ENCODE assay signal across 8 mouse cellular contexts in the genomic region with DNA sequence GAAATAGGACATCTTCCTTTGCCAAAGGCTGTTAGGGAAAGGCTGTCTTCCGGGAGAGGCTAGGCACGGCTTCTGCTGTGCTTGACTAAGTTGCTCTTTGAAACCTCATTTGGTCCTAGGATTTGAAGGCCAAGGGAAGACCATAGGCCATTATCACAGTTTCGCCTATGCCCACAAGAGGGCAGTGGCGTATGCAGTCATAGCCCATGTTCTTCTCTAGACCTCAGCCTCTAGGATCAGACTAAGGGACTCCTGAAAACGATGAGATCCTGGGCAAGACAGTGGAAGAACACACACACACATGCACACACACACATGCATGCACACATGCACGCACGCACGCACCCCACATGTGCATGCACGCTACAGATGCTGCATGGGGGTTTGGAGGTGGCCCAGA.
A peak's percentile ranks its signal among the peaks of the same experiment; 100 is the strongest.
DNase-seq lines count a peak whose midpoint lies in the region; ATAC-seq and TF ChIP-seq lines count a peak whose summit lies in the region.

No protein-coding gene starts in this region.

- no peaks in the 10 kb centered on the region for H3K4me1 ChIP-seq in embryonic facial prominence, embryonic 11.5 days (ENCODE audit: control insufficient read depth, insufficient read depth, low read length)
- H3K4me1 ChIP-seq in kidney, embryonic 16.5 days (ENCODE audit: insufficient read depth, low read length) = peaks cover 10% of the 10 kb centered on the region
- H3K4me1 ChIP-seq in liver, adult 2 months (ENCODE audit: control insufficient read depth, insufficient read depth, low read length) = no peaks in the 10 kb centered on the region

- H3K79me2 ChIP-seq in liver, adult 2 months (ENCODE audit: control insufficient read depth, insufficient read depth, low read length) = no peaks in the 10 kb centered on the region

- 45% methylated on average over 9 of the region's 9 CpGs for WGBS in embryonic facial prominence, embryonic 11.5 days
- 35% methylated on average over 9 of the region's 9 CpGs for WGBS in kidney, embryonic 16.5 days
- 35% methylated on average over 9 of the region's 9 CpGs for WGBS in liver, adult 2 months

- no peaks in the 10 kb centered on the region for H3K9me3 ChIP-seq in embryonic facial prominence, embryonic 11.5 days (replicated peaks; ENCODE audit: control insufficient read depth, low read length)
- no peaks in the 10 kb centered on the region for H3K9me3 ChIP-seq in kidney, embryonic 16.5 days (ENCODE audit: low read length)

- no peak overlapping the region for H3K9ac ChIP-seq in embryonic facial prominence, embryonic 11.5 days (replicated peaks; ENCODE audit: low read length)
- no peak overlapping the region for H3K9ac ChIP-seq in kidney, embryonic 16.5 days (replicated peaks; ENCODE audit: low read length)
- no peak overlapping the region for H3K9ac ChIP-seq in liver, adult 2 months (ENCODE audit: low read depth, low read length)

- TF ChIP-seq POLR2A in liver, adult 2 months (IDR thresholded peaks at IDR 0.05; ENCODE audit: extremely low read depth, insufficient read depth, low read length) = no peak

- H3K4me3 ChIP-seq in embryonic facial prominence, embryonic 11.5 days (ENCODE audit: low read depth, low read length) = no peak overlapping the region
- H3K4me3 ChIP-seq in kidney, embryonic 16.5 days (ENCODE audit: low read length) = no peak overlapping the region
- H3K4me3 ChIP-seq in liver, adult 2 months (ENCODE audit: insufficient read depth, low read depth, low read length) = no peak overlapping the region

- ATAC-seq in embryonic facial prominence, embryonic 11.5 days (replicated peaks; ENCODE audit: insufficient number of reproducible peaks, low FRiP score, low TSS enrichment, low read depth) = peak; percentile 49
- peak; percentile 80 for ATAC-seq in kidney, embryonic 16.5 days (ENCODE audit: low FRiP score, low TSS enrichment)

- no peaks in the 10 kb centered on the region for H3K36me3 ChIP-seq in embryonic facial prominence, embryonic 11.5 days (replicated peaks; ENCODE audit: control insufficient read depth, insufficient read depth, low read depth, low read length)
- H3K36me3 ChIP-seq in kidney, embryonic 16.5 days (ENCODE audit: insufficient read depth, low read length) = no peaks in the 10 kb centered on the region
- H3K36me3 ChIP-seq in liver, adult 2 months (ENCODE audit: control insufficient read depth, insufficient read depth, low read length) = no peaks in the 10 kb centered on the region
- no peaks in the 10 kb centered on the region for H3K36me3 ChIP-seq in splenic B cell, adult 2 months (ENCODE audit: control insufficient read depth, insufficient read depth, low read length, poor library complexity, severe bottlenecking)

- DNase-seq in A20 (ENCODE audit: low read depth, low spot score) = peak; percentile 65
- peak; percentile 82 for DNase-seq in adrenal gland, postnatal 14 days
- DNase-seq in embryonic facial prominence, embryonic 11.5 days (ENCODE audit: low spot score) = peak; percentile 81
- peak; percentile 52 to 71 for DNase-seq in heart, adult 9 months (ENCODE audit: low spot score in 2 of 2)
- DNase-seq in liver, adult 2 months (ENCODE audit: extremely low read depth, low read depth, low spot score) = peak; percentile 59
- DNase-seq in naive thymus-derived CD4-positive, alpha-beta T cell, adult 2 months (ENCODE audit: low read depth) = peak; percentile 79
- peak; percentile 80 for DNase-seq in splenic B cell, adult 2 months (ENCODE audit: low read depth, low spot score)

- H3K27me3 ChIP-seq in embryonic facial prominence, embryonic 11.5 days (ENCODE audit: control insufficient read depth, insufficient read depth, low read length) = no peaks in the 10 kb centered on the region
- no peaks in the 10 kb centered on the region for H3K27me3 ChIP-seq in kidney, embryonic 16.5 days (ENCODE audit: insufficient read depth, low read length)
- no peaks in the 10 kb centered on the region for H3K27me3 ChIP-seq in liver, adult 2 months (ENCODE audit: control insufficient read depth, insufficient read depth, low read length)
- H3K27me3 ChIP-seq in splenic B cell, adult 2 months (ENCODE audit: control insufficient read depth, insufficient read depth, low read length, poor library complexity, severe bottlenecking) = no peaks in the 10 kb centered on the region

- no peak overlapping the region for H3K27ac ChIP-seq in embryonic facial prominence, embryonic 11.5 days (replicated peaks; ENCODE audit: low read depth, low read length)
- no peak overlapping the region for H3K27ac ChIP-seq in kidney, embryonic 16.5 days (ENCODE audit: low read length)
- H3K27ac ChIP-seq in liver, adult 2 months (replicated peaks; ENCODE audit: insufficient read depth, low read depth, low read length) = no peak overlapping the region

- no peak overlapping the region for H3K4me2 ChIP-seq in embryonic facial prominence, embryonic 11.5 days (ENCODE audit: low read depth, low read length)
- H3K4me2 ChIP-seq in kidney, embryonic 16.5 days (replicated peaks; ENCODE audit: low read depth, low read length) = no peak overlapping the region

- peak; percentile 84 for TF ChIP-seq CTCF in liver, adult 2 months (IDR thresholded peaks at IDR 0.05; ENCODE audit: low read depth, low read length)
